Mouse (Mus musculus) liver, adult 2 months (tissue): ENCODE results near the gene Bmp2k. TPM values are rescaled to one million over a fixed set of nuclear protein-coding genes. Genes with fewer than 3 reads are reported as not detected.
A peak's percentile ranks its signal among the peaks of the same experiment; 100 is the strongest.

ENCODE experiments used
- DNase-seq: peaks from one replicate; pipeline ENCODE4 v3.0.0-alpha.2; 2011; ENCODE audit warnings: low read depth, low spot score; ENCODE audit errors: extremely low read depth
- H3K27ac ChIP-seq: fragments of 200-500 bp; replicated peaks from 2 replicates; pipeline ENCODE4 v1.5.1; 2012; ENCODE audit warnings: low read depth, mild to moderate bottlenecking, control low read depth, inconsistent platforms, low read length; ENCODE audit not compliant: insufficient read depth
- H3K27me3 ChIP-seq: fragments of 200-500 bp; 2 replicates; pipeline ENCODE4 v1.6.1; 2012; ENCODE audit warnings: mild to moderate bottlenecking, moderate library complexity, low read length, inconsistent platforms; ENCODE audit not compliant: control insufficient read depth, insufficient read depth
- H3K36me3 ChIP-seq: fragments of 200-500 bp; 2 replicates; pipeline ENCODE4 v1.6.1; 2012; ENCODE audit warnings: low read length, inconsistent platforms; ENCODE audit not compliant: control insufficient read depth, insufficient read depth
- H3K4me1 ChIP-seq: fragments of 200-500 bp; 2 replicates; pipeline ENCODE4 v1.6.1; 2011; ENCODE audit warnings: low read length; ENCODE audit not compliant: control insufficient read depth, insufficient read depth
- H3K4me3 ChIP-seq: fragments of 200-500 bp; 2 replicates; pipeline ENCODE4 v1.5.1; 2011; ENCODE audit warnings: low read depth, mild to moderate bottlenecking, control low read depth, low read length, moderate library complexity; ENCODE audit not compliant: insufficient read depth
- H3K79me2 ChIP-seq: fragments of 200-500 bp; 2 replicates; pipeline ENCODE4 v1.6.1; 2012; ENCODE audit warnings: inconsistent platforms, mild to moderate bottlenecking, low read length, moderate library complexity; ENCODE audit not compliant: control insufficient read depth, insufficient read depth
- H3K9ac ChIP-seq: fragments of 200-500 bp; 2 replicates; pipeline ENCODE4 v1.6.1; 2012; ENCODE audit warnings: low read depth, mild to moderate bottlenecking, control low read depth, inconsistent platforms, low read length
- CTCF ChIP-seq: fragments of 200-500 bp; IDR thresholded peaks from 2 replicates; pipeline ENCODE4 v1.5.1; 2011; ENCODE audit warnings: low read depth, low read length, control low read depth
- POLR2A ChIP-seq: fragments of 200-500 bp; IDR thresholded peaks from 2 replicates; pipeline ENCODE4 v1.6.1; 2011; ENCODE audit warnings: low read length, control low read depth; ENCODE audit not compliant: insufficient read depth; ENCODE audit errors: extremely low read depth
- WGBS: fragments of 180-500 bp; shearing (Covaris S2); methylation state at CpG from one replicate; pipeline ENCODE4 v1.1.7; 2018; 5-methylcytosine and 5-hydroxymethylcytosine counted together
- polyA plus RNA-seq: library from polyadenylated mRNA; depleted of rRNA; stranded (reverse); fragments of >200 nt; gene quantifications from 2 replicates; pipeline ENCODE4 v1.2.3, GENCODE M21; 2012
- total RNA-seq: library from RNA; depleted of rRNA; stranded (reverse); fragments of >200 nt; gene quantifications from 2 replicates; pipeline ENCODE4 v1.2.3, GENCODE M21; 2014

Gene Bmp2k
- total and polyA plus RNA-seq, 2 experiments = 2.9 to 7.1 TPM

GRCm38 (mm10) chr5:96962934-96963301, 34.6 kb upstream of the Bmp2k start:
- WGBS = 89% methylated on average over 6 of the region's 6 CpGs
- no peak for TF ChIP-seq CTCF
- TF ChIP-seq POLR2A = no peak
- Histone ChIP-seq H3K27me3 (no peaks in the 10 kb centered on the region), H3K4me1 (peaks cover 2% of the 10 kb centered on the region; the same call in 1 of the 2 replicates), H3K9ac (no peak overlapping the region), H3K79me2 (no peaks in the 10 kb centered on the region), H3K36me3 (no peaks in the 10 kb centered on the region), H3K4me3 (no peak overlapping the region), H3K27ac (no peak overlapping the region)
- no peak for DNase-seq

- Histone ChIP-seq H3K4me3 (no peak overlapping the region), H3K9ac (no peak overlapping the region), H3K27me3 (no peaks in the 10 kb centered on the region), H3K27ac (no peak overlapping the region), H3K79me2 (no peaks in the 10 kb centered on the region), H3K4me1 (peaks cover 5% of the 10 kb centered on the region; the same call in 1 of the 2 replicates), H3K36me3 (no peaks in the 10 kb centered on the region)
- no peak for DNase-seq
- whole genome bisulfite sequencing = 29% methylated on average over 14 of the region's 14 CpGs
- no peak for TF ChIP-seq POLR2A
- no peak for TF ChIP-seq CTCF
Measured at GRCm38 (mm10) chr5:96964062-96965028, 33.1 kb upstream of the Bmp2k start.

- no peaks in the 10 kb centered on the region for H3K27me3 ChIP-seq
- TF ChIP-seq CTCF (no peak), POLR2A (no peak)
- no peak overlapping the region for H3K9ac ChIP-seq
- no peaks in the 10 kb centered on the region for H3K79me2 ChIP-seq
- no peaks in the 10 kb centered on the region for H3K36me3 ChIP-seq
- WGBS = 93% methylated on average over 2 of the region's 2 CpGs
- DNase-seq = no peak
- H3K4me3 ChIP-seq = no peak overlapping the region
- H3K27ac ChIP-seq = no peak overlapping the region
- H3K4me1 ChIP-seq = peaks cover 5% of the 10 kb centered on the region; the same call in 1 of the 2 replicates
Measured at GRCm38 (mm10) chr5:96965029-96965403, 32.5 kb upstream of the Bmp2k start.

GRCm38 (mm10) chr5:96965503-96965902, 32.0 kb upstream of the Bmp2k start:
- Histone ChIP-seq H3K4me3 (no peak overlapping the region), H3K79me2 (no peaks in the 10 kb centered on the region), H3K27me3 (no peaks in the 10 kb centered on the region), H3K4me1 (peaks cover 5% of the 10 kb centered on the region; the same call in 1 of the 2 replicates), H3K9ac (no peak overlapping the region), H3K27ac (no peak overlapping the region), H3K36me3 (no peaks in the 10 kb centered on the region)
- WGBS = 94% methylated on average over 2 of the region's 2 CpGs
- no peak for DNase-seq
- TF ChIP-seq CTCF (no peak), POLR2A (no peak)

- DNase-seq = peak; percentile 46
- Histone ChIP-seq H3K4me3 (no peak overlapping the region), H3K79me2 (no peaks in the 10 kb centered on the region), H3K27ac (no peak overlapping the region), H3K9ac (no peak overlapping the region), H3K4me1 (peaks cover 3% of the 10 kb centered on the region; the same call in 1 of the 2 replicates), H3K27me3 (no peaks in the 10 kb centered on the region), H3K36me3 (no peaks in the 10 kb centered on the region)
- 22% methylated on average over 6 of the region's 6 CpGs for WGBS
- TF ChIP-seq CTCF (no peak), POLR2A (no peak)
Measured at GRCm38 (mm10) chr5:96968628-96969027, 28.9 kb upstream of the Bmp2k start.

- Histone ChIP-seq H3K79me2 (no peaks in the 10 kb centered on the region), H3K4me1 (peaks cover 3% of the 10 kb centered on the region; the same call in 1 of the 2 replicates), H3K36me3 (no peaks in the 10 kb centered on the region), H3K4me3 (no peak overlapping the region), H3K27me3 (no peaks in the 10 kb centered on the region), H3K9ac (no peak overlapping the region), H3K27ac (no peak overlapping the region)
- TF ChIP-seq POLR2A = no peak
- TF ChIP-seq CTCF = no peak
- DNase-seq = no peak
- WGBS = 95% methylated on average over 3 of the region's 3 CpGs
Measured at GRCm38 (mm10) chr5:96969032-96969431, 28.5 kb upstream of the Bmp2k start.
